Comparison of ENCODE assay signal across 10 mouse cellular contexts in genomic region chr4:144998808-144999571, GRCm38 (mm10).
DNase-seq lines count a peak whose midpoint lies in the region; ATAC-seq and TF ChIP-seq lines count a peak whose summit lies in the region.
"Had no signal": no experiment of that assay in that cellular context is flagged by ENCODE, and none has a peak within 500 bp of the region (broad histone marks: within the 10 kb centered on the region; RNA-seq: fewer than 3 reads in every experiment).

No protein-coding gene starts in this region.

- H3K9ac ChIP-seq in heart, embryonic 14.5 days (ENCODE audit: low read length): no peak overlapping the region
- peak overlapping the region; percentile 49 for H3K9ac ChIP-seq in MEL (ENCODE audit: control insufficient read depth, low read depth, low read length, poor library complexity, severe bottlenecking)
- no peak overlapping the region; the same call in 1 of the 2 replicates for H3K9ac ChIP-seq in heart, postnatal 0 days (replicated peaks; ENCODE audit: low read depth, low read length)

- no peak for TF ChIP-seq CTCF in MEL (IDR thresholded peaks at IDR 0.05 in 2 of 3, conservative IDR thresholded peaks at IDR 0.05 in 1 of 3; ENCODE audit: control insufficient read depth in 1 of 3, insufficient read depth in 1 of 3, low read depth in 2 of 3, low read length in 3 of 3, poor library complexity in 1 of 3, severe bottlenecking in 1 of 3)
- no peak for TF ChIP-seq CTCF in heart, postnatal 0 days (IDR thresholded peaks at IDR 0.05; ENCODE audit: low read depth)

- no peak for ATAC-seq in heart, embryonic 14.5 days (ENCODE audit: insufficient number of reproducible peaks, insufficient read depth, low FRiP score, low read depth)
- ATAC-seq in heart, postnatal 0 days (ENCODE audit: insufficient read depth, low read depth): no peak
- ATAC-seq in megakaryocyte, adult 5-6 weeks (ENCODE audit: poor library complexity, severe bottlenecking): peak; percentile 2

- H3K27ac ChIP-seq in heart, embryonic 14.5 days (replicated peaks in 1 of 2; ENCODE audit: control insufficient read depth in 1 of 2, insufficient read depth in 1 of 2, low read depth in 2 of 2, low read length in 2 of 2): peak overlapping the region; percentile 73 to 76
- peak overlapping the region; percentile 82 for H3K27ac ChIP-seq in MEL (ENCODE audit: control insufficient read depth, low read depth, low read length)
- H3K27ac ChIP-seq in heart, postnatal 0 days (ENCODE audit: low read depth): peak overlapping the region; percentile 80
- H3K27ac ChIP-seq: layer of hippocampus, adult 2 months had no signal

- TF ChIP-seq RAD21 in MEL (IDR thresholded peaks at IDR 0.05; ENCODE audit: low read depth, low read length): no peak

- intact Hi-C loops in heart, postnatal 14 days (cut with DNase I): no loop called here

- H3K9me3 ChIP-seq in heart, embryonic 14.5 days (ENCODE audit: control insufficient read depth, low read length): no peaks in the 10 kb centered on the region
- no peaks in the 10 kb centered on the region for H3K9me3 ChIP-seq in MEL (replicated peaks; ENCODE audit: insufficient read depth, low read length)
- no peaks in the 10 kb centered on the region for H3K9me3 ChIP-seq in heart, postnatal 0 days (replicated peaks; ENCODE audit: control insufficient read depth, low read length)

- H3K4me2 ChIP-seq in heart, embryonic 14.5 days (ENCODE audit: low read length): no peak overlapping the region
- no peak overlapping the region for H3K4me2 ChIP-seq in heart, postnatal 0 days (ENCODE audit: low read depth, low read length)

- no peaks in the 10 kb centered on the region for H3K27me3 ChIP-seq in heart, embryonic 14.5 days (ENCODE audit: control insufficient read depth, insufficient read depth, low read length)
- no peaks in the 10 kb centered on the region for H3K27me3 ChIP-seq in MEL (ENCODE audit: control insufficient read depth in 1 of 2, insufficient read depth in 2 of 2, low read length in 2 of 2)
- H3K27me3 ChIP-seq in heart, postnatal 0 days (ENCODE audit: control insufficient read depth, insufficient read depth, low read length): no peaks in the 10 kb centered on the region

- peaks cover 17 to 34% of the 10 kb centered on the region in 2 experiments for H3K4me1 ChIP-seq in heart, embryonic 14.5 days (ENCODE audit: control insufficient read depth in 2 of 2, insufficient read depth in 2 of 2, low read length in 2 of 2)
- peaks cover 21 to 30% of the 10 kb centered on the region in 2 experiments for H3K4me1 ChIP-seq in MEL (ENCODE audit: control insufficient read depth in 1 of 2, insufficient read depth in 2 of 2, low read length in 2 of 2)
- H3K4me1 ChIP-seq in heart, postnatal 0 days (ENCODE audit: control insufficient read depth, insufficient read depth): peaks cover 28% of the 10 kb centered on the region

- no peaks in the 10 kb centered on the region for H3K79me2 ChIP-seq in MEL (ENCODE audit: control insufficient read depth, insufficient read depth, low read length, poor library complexity)

- no peak for DNase-seq in heart, postnatal 14 days
- DNase-seq in MEL (ENCODE audit: low read depth, low spot score): peak; percentile 27
- DNase-seq in heart, postnatal 0 days (ENCODE audit: low spot score): no peak
- no peak for DNase-seq in urinary bladder, postnatal 14 days (ENCODE audit: low spot score)
- DNase-seq in left cerebral cortex, adult 18-20 months (ENCODE audit: low spot score in 2 of 2): no peak
- DNase-seq in right cerebral cortex, postnatal 36 days (ENCODE audit: low spot score in 2 of 2): no peak
- DNase-seq: cerebellum, adult 18-20 months had no signal

- WGBS in heart, embryonic 14.5 days: 84% methylated on average over 2 of the region's 2 CpGs
- 75% methylated on average over 2 of the region's 2 CpGs for WGBS in heart, postnatal 0 days

- no peak overlapping the region for H3K4me3 ChIP-seq in heart, embryonic 14.5 days (ENCODE audit: control insufficient read depth in 1 of 2, insufficient read depth in 1 of 2, low read depth in 1 of 2, low read length in 2 of 2)
- H3K4me3 ChIP-seq in MEL (ENCODE audit: control insufficient read depth in 1 of 2, insufficient read depth in 1 of 2, low read depth in 2 of 2, low read length in 2 of 2): no peak overlapping the region
- no peak overlapping the region for H3K4me3 ChIP-seq in heart, postnatal 0 days (ENCODE audit: low read depth, low read length)
- H3K4me3 ChIP-seq: layer of hippocampus, adult 2 months had no signal

- TF ChIP-seq POLR2A in MEL (IDR thresholded peaks at IDR 0.05; ENCODE audit: control insufficient read depth in 1 of 2, insufficient read depth in 1 of 2, low read depth in 1 of 2, low read length in 2 of 2, poor library complexity in 1 of 2): no peak

- H3K36me3 ChIP-seq in heart, embryonic 14.5 days (ENCODE audit: control insufficient read depth, insufficient read depth, low read length): 0 out of 2 replicates have a peak, but pooled peaks cover 4% of the 10 kb centered on the region
- H3K36me3 ChIP-seq in MEL (ENCODE audit: control insufficient read depth in 1 of 2, insufficient read depth in 2 of 2, low read length in 2 of 2): peaks cover 0 to 31% of the 10 kb centered on the region in 2 experiments; a peak in 3 of 4 replicates
- H3K36me3 ChIP-seq in heart, postnatal 0 days (replicated peaks; ENCODE audit: control insufficient read depth, insufficient read depth, low read length): peaks cover 8% of the 10 kb centered on the region; the same call in 1 of the 2 replicates

- 0 out of 4 replicates have a peak, but pooled peaks of 1 of the 2 experiments have one; percentile 16 for TF ChIP-seq EP300 in MEL (IDR thresholded peaks at IDR 0.05; ENCODE audit: low read depth in 1 of 2, low read length in 2 of 2)
- TF ChIP-seq EP300 in heart, postnatal 0 days (IDR thresholded peaks at IDR 0.05; ENCODE audit: low read depth): no peak

TF ChIP-seq in MEL, 35 proteins besides CTCF, POLR2A, EP300 and RAD21:
- TF ChIP-seq TAL1 (IDR thresholded peaks at IDR 0.05; ENCODE audit: low read length) (no peak; the same call in 1 of the 2 replicates), CHD1 (IDR thresholded peaks at IDR 0.05; ENCODE audit: low read depth, low read length) (no peak), USF2 (IDR thresholded peaks at IDR 0.05; ENCODE audit: borderline replicate concordance in 1 of 2, insufficient read depth in 1 of 2, low read depth in 1 of 2, low read length in 2 of 2) (no peak), MAFK (IDR thresholded peaks at IDR 0.05; ENCODE audit: borderline replicate concordance, low read depth, low read length) (no peak), ETS1 (IDR thresholded peaks at IDR 0.05; ENCODE audit: low read depth, low read length) (peak; percentile 82), MYB (IDR thresholded peaks at IDR 0.05; ENCODE audit: low read depth, low read length) (no peak), TCF12 (IDR thresholded peaks at IDR 0.05; ENCODE audit: low read depth, low read length) (0 out of 2 replicates have a peak, but pooled peaks have one; percentile 34), MAX (IDR thresholded peaks at IDR 0.05; ENCODE audit: low read length) (no peak; the same call in 1 of the 2 replicates)
